Mouse (Mus musculus) c-Kit-negative CD71-positive TER-119-positive erythroid progenitor cells, embryonic 14.5 days (primary cell): ENCODE data around the gene Ero1lb.

Source experiments
- DNase-seq: peaks from one replicate; pipeline ENCODE4 v3.0.0-alpha.2; 2013; ENCODE audit warnings: low read depth, low spot score

The Ero1lb gene

GRCm38 (mm10) chr13:12565621-12566390 is at the start of gene Ero1lb:
Ero1lb (plus strand) TSS chr13:12565874.
- peak; percentile 47 for DNase-seq

DNA sequence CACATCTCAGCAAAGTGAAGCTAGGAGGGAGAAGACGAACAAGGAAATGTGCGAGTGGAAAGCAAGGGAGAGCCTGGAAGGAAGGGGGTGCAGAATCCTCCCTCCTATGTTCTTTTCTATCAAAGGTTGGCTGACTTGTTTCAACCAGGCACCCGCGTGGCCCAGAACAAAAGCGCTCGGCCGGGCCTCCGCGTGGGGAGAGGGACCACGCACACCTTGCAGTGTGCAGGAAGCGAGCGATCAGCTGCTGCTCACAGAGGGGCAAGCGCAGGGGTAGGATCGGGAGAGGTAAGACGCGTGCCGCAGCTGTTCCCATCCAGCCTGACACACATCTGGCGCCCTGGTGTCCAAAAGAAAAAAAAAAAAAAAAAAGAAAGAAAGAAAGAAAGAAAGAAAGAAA is 46.3 kb upstream of the Ero1lb start:
- DNase-seq, result no peak

GRCm38 (mm10) chr13:12519955-12520584 is 45.6 kb upstream of the Ero1lb start, which contains the start of gene Edaradd:
Edaradd (minus strand) TSS chr13:12520438.
- no peak for DNase-seq

DNA sequence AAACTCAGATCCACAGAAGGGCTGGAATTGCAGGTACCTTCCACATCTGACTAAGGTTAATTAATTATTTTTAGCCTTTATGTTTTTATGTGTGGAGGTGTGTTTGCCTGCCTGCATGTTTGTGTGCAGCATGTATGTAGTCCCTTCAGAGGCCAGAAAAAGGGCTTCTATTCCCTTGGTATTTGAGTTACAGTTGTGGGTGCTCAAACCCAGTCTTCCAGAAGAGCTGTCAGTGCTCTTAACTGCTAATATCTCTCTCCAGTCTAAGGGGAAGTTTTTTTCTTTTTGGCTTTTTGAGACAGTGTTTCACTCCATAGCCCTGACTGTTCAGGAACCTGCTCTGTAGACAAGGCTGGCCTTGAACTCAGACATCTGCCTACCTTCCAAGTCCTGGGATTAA is 43.3 kb upstream of the Ero1lb start:
- DNase-seq, result no peak

- DNase-seq, result no peak
Measured at GRCm38 (mm10) chr13:12525678-12526077, 40.0 kb upstream of the Ero1lb start.

- no peak for DNase-seq
Measured at GRCm38 (mm10) chr13:12534628-12535027, 31.0 kb upstream of the Ero1lb start.

DNA sequence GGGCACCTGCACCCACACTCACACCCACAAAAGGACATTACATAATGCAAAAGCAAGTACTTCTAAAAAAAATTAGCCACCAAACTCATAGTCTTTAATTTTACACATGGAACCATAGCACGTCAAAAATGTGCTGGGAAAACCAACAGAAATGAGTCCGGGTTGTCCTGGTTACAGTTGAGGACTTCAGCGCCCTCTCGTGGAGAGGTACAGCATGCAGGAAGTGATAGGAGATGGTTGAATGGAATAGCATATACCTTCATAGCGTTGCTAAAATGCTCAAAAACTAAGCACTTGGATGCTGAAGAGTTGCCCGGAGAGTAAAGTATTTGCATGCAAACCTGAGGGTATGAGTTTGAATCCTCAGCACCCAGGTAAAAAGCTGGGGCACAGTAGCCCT is 27.7 kb upstream of the Ero1lb start:
- no peak for DNase-seq

GRCm38 (mm10) chr13:12539716-12540115 is 26.0 kb upstream of the Ero1lb start:
- no peak for DNase-seq

DNA sequence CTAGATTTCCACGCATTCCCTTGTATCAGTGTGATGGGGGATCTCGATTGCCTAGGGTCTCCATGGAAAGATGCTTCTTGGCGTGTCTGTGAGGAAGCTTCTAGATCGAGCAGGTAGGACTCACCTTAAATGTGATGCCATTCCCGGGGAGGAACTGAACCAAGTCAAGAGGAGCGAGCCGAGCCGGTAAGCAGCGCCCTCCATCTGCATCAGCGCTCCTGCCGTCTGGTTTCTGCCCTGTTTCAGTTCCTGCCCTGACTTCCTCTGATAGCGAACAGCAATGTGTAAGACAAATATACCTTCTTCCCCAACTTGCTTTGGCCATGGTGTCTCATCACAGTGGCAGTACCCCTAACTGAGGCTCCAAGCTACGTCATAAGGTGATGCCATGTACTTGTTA is 25.6 kb upstream of the Ero1lb start:
- no peak for DNase-seq

- no peak for DNase-seq
Measured at GRCm38 (mm10) chr13:12542006-12542981, 23.4 kb upstream of the Ero1lb start.

GRCm38 (mm10) chr13:12543246-12543645 is 22.4 kb upstream of the Ero1lb start:
- DNase-seq, result no peak

- DNase-seq, result no peak
Measured at GRCm38 (mm10) chr13:12543880-12544568, 21.6 kb upstream of the Ero1lb start.

DNA sequence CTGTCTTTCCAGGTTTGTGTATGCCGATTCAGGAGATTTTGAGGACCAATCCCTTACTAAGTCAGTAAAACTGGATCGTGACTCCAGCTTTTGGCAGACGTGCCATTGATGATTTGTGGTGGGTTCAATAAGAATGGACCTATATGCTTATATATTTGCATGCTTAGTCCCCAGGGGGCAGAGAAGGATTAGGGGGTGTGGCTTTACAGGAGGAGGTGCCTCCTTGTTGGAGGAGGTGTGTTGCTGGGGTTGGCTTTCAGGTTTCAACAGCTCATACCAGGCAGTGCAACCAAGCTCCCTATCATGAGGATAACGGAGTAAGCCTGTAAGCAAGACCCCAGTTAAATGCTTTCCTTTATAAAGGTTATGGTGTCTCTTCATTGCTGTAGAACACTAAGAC is 11.5 kb upstream of the Ero1lb start:
- no peak for DNase-seq

GRCm38 (mm10) chr13:12559044-12559443 is 6.6 kb upstream of the Ero1lb start:
- DNase-seq, result no peak

DNA sequence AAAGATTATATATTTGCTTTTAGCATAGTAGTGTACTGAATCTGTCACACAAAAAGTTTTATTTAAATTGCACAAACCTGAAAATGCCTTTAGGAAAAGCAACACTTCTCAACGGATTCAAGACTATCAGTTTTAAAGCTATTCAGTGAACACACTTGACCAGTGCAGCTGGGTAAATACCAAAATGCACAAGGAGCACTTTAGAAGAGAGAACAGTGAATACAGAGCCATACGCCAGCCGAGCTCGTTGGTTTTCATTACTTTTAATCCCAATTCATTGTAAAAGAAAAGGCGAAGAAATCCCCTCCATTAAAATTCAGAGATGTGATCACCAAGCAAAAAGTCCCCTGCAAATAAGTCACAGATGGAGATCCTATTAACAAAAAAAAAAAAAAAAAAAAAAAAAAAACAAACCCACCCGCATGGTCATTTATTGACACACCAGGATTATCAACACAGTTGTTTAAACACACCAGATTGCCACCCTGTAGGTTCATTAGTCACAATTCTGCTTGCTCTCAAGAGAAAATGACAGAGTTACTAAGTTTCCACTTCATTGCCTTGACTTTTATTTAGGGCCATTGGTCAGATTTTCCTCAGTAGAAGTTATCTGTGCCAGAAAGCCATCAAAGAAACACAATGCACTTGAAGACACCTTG is 6.1 kb upstream of the Ero1lb start:
- DNase-seq, result no peak

- no peak for DNase-seq
Measured at GRCm38 (mm10) chr13:12561729-12562128, 3.9 kb upstream of the Ero1lb start.

- no peak for DNase-seq
Measured at GRCm38 (mm10) chr13:12562256-12562655, 3.4 kb upstream of the Ero1lb start.

GRCm38 (mm10) chr13:12567936-12568335 is 2.3 kb downstream of the Ero1lb start:
- DNase-seq, result no peak

- no peak for DNase-seq
Measured at GRCm38 (mm10) chr13:12568597-12569469, 3.2 kb downstream of the Ero1lb start.

- no peak for DNase-seq
Measured at GRCm38 (mm10) chr13:12569741-12570140, 4.1 kb downstream of the Ero1lb start.
